Mouse (Mus musculus): ENCODE measurements around the gene Nme6. TPM values are rescaled to one million over a fixed set of nuclear protein-coding genes. Genes with fewer than 3 reads are reported as not detected.

Gene Nme6
- total RNA-seq, 1 experiment from 2014 or later, result 2.1 TPM

- no peak for ATAC-seq (replicated peaks; ENCODE audit: insufficient number of reproducible peaks, low FRiP score, low TSS enrichment, poor library complexity, severe bottlenecking)
Measured at GRCm38 (mm10) chr9:109863085-109863484, 30.5 kb downstream of the Nme6 start.

GRCm38 (mm10) chr9:109866218-109866617 is 33.7 kb downstream of the Nme6 start:
- ATAC-seq (replicated peaks; ENCODE audit: insufficient number of reproducible peaks, low FRiP score, low TSS enrichment, poor library complexity, severe bottlenecking), result no peak

- ATAC-seq (replicated peaks; ENCODE audit: insufficient number of reproducible peaks, low FRiP score, low TSS enrichment, poor library complexity, severe bottlenecking), result no peak
Measured at GRCm38 (mm10) chr9:109870983-109871572, 38.5 kb downstream of the Nme6 start.

- ATAC-seq (replicated peaks; ENCODE audit: insufficient number of reproducible peaks, low FRiP score, low TSS enrichment, poor library complexity, severe bottlenecking), result peak; percentile 99
Measured at GRCm38 (mm10) chr9:109874797-109875691, 42.5 kb downstream of the Nme6 start, which contains the start of gene Cdc25a. Gene Cdc25a, plus strand, starts transcription at chr9:109875579.

- no peak; the same call in 1 of the 2 replicates for ATAC-seq (replicated peaks; ENCODE audit: insufficient number of reproducible peaks, low FRiP score, low TSS enrichment, poor library complexity, severe bottlenecking)
Measured at GRCm38 (mm10) chr9:109875695-109876601, 43.4 kb downstream of the Nme6 start.

- ATAC-seq (replicated peaks; ENCODE audit: insufficient number of reproducible peaks, low FRiP score, low TSS enrichment, poor library complexity, severe bottlenecking), result no peak
Measured at GRCm38 (mm10) chr9:109876756-109877155, 44.2 kb downstream of the Nme6 start.

- ATAC-seq (replicated peaks; ENCODE audit: insufficient number of reproducible peaks, low FRiP score, low TSS enrichment, poor library complexity, severe bottlenecking), result no peak
Measured at GRCm38 (mm10) chr9:109877666-109878065, 45.1 kb downstream of the Nme6 start.

- no peak for ATAC-seq (replicated peaks; ENCODE audit: insufficient number of reproducible peaks, low FRiP score, low TSS enrichment, poor library complexity, severe bottlenecking)
Measured at GRCm38 (mm10) chr9:109879305-109879704, 46.8 kb downstream of the Nme6 start.

GRCm38 (mm10) chr9:109886259-109886658 is 53.7 kb downstream of the Nme6 start:
- ATAC-seq (replicated peaks; ENCODE audit: insufficient number of reproducible peaks, low FRiP score, low TSS enrichment, poor library complexity, severe bottlenecking), result no peak

GRCm38 (mm10) chr9:109887321-109887720 is 54.8 kb downstream of the Nme6 start:
- no peak for ATAC-seq (replicated peaks; ENCODE audit: insufficient number of reproducible peaks, low FRiP score, low TSS enrichment, poor library complexity, severe bottlenecking)

GRCm38 (mm10) chr9:109891501-109891900 is 59.0 kb downstream of the Nme6 start:
- ATAC-seq (replicated peaks; ENCODE audit: insufficient number of reproducible peaks, low FRiP score, low TSS enrichment, poor library complexity, severe bottlenecking), result no peak

Other genes starting within 250 kb of the Nme6 start
- not detected in 3 replicates for gene Fbxw24, start 206.7 kb upstream of the Nme6 start, total RNA-seq (2017)
- gene Fbxw25, start 168.1 kb upstream of the Nme6 start, total RNA-seq (2017), result not detected in 3 replicates
- gene Fbxw18, start 130.0 kb upstream of the Nme6 start, total RNA-seq (2017), result not detected in 3 replicates
- gene Fbxw26, start 86.7 kb upstream of the Nme6 start, total RNA-seq (2017), result not detected in 3 replicates
- gene Fbxw27, start 42.1 kb upstream of the Nme6 start, total RNA-seq (2017), result not detected in 3 replicates
- gene Spink8, start 20.5 kb upstream of the Nme6 start, total RNA-seq (2017), result not detected in 3 replicates
- not detected in 3 replicates for gene Camp, start 16.9 kb downstream of the Nme6 start, total RNA-seq (2017)
- 4.2 to 9.1 TPM (median 8.0 TPM) in 3 replicates for gene Cdc25a, start 42.8 kb downstream of the Nme6 start, total RNA-seq (2017)
- 43.2 to 82.6 TPM (median 44.6 TPM) in 3 replicates for gene Map4, start 98.7 kb downstream of the Nme6 start, total RNA-seq (2017)